Mouse (Mus musculus) granulocyte monocyte progenitor cell, adult 5-6 weeks (primary cell): ENCODE data around the gene Rpl15. TPM values are rescaled to one million over a fixed set of nuclear protein-coding genes. Genes with fewer than 3 reads are reported as not detected.
"Not testable (repeated sequence)": the region's sequence is repeated elsewhere in the genome, so short reads cannot be mapped to it uniquely, and the experiment has no call there.

Experiments
- ATAC-seq: replicated peaks from 2 replicates; pipeline ENCODE4 v1.8.0; 2016; ENCODE audit warnings: mild to moderate bottlenecking, moderate TSS enrichment, inconsistent platforms; ENCODE audit not compliant: poor library complexity, severe bottlenecking
- total RNA-seq, 2 experiments: library from RNA; stranded (forward) in 1 of 2; stranded (reverse) in 1 of 2; fragments of 200-712, 200-1000 nt in 1 of 2; fragments of >200 nt in 1 of 2; fragmentation: Nextera tagmentation in 1 of 2; gene quantifications; 2 replicates each; pipeline ENCODE4 v1.2.3; 2014 to 2017

Gene Rpl15
- 2,321 and 2,369 TPM in 2 replicates for total RNA-seq (2014; fragmentation: Nextera tagmentation)
- 2,140 and 2,427 TPM in 2 replicates for total RNA-seq (2017)

GRCm38 (mm10) chr14:18270529-18271441, at the start of gene Rpl15, which contains the start of gene Nkiras1:
TSS of gene Rpl15 (minus strand) at chr14:18271391.
TSS of gene Nkiras1 (plus strand) at chr14:18271136.
- ATAC-seq: peak; percentile 92

GRCm38 (mm10) chr14:18317457-18318411, 46.5 kb upstream of the Rpl15 start:
- ATAC-seq: no peak

GRCm38 (mm10) chr14:18304165-18304564, 33.0 kb upstream of the Rpl15 start:
- no peak for ATAC-seq

GRCm38 (mm10) chr14:18303262-18303661, 32.1 kb upstream of the Rpl15 start:
- no peak for ATAC-seq

GRCm38 (mm10) chr14:18302750-18303149, 31.6 kb upstream of the Rpl15 start:
- no peak for ATAC-seq

- ATAC-seq: peak; percentile 88
Measured at GRCm38 (mm10) chr14:18301591-18301990, 30.4 kb upstream of the Rpl15 start.

- ATAC-seq: no peak
Measured at GRCm38 (mm10) chr14:18300676-18301075, 29.5 kb upstream of the Rpl15 start.

- no peak for ATAC-seq
Measured at GRCm38 (mm10) chr14:18298874-18299273, 27.7 kb upstream of the Rpl15 start.

- ATAC-seq: peak; percentile 70
Measured at GRCm38 (mm10) chr14:18297441-18297840, 26.2 kb upstream of the Rpl15 start.

- ATAC-seq: no peak
Measured at GRCm38 (mm10) chr14:18292578-18292977, 21.4 kb upstream of the Rpl15 start.

GRCm38 (mm10) chr14:18292111-18292510, 20.9 kb upstream of the Rpl15 start:
- ATAC-seq: no peak

GRCm38 (mm10) chr14:18287391-18287790, 16.2 kb upstream of the Rpl15 start:
- no peak for ATAC-seq

GRCm38 (mm10) chr14:18286441-18286840, 15.2 kb upstream of the Rpl15 start:
- ATAC-seq: no peak

GRCm38 (mm10) chr14:18285476-18285875, 14.3 kb upstream of the Rpl15 start:
- no peak for ATAC-seq

- ATAC-seq: peak; percentile 72
Measured at GRCm38 (mm10) chr14:18284581-18284980, 13.4 kb upstream of the Rpl15 start.

GRCm38 (mm10) chr14:18280375-18280774, 9.2 kb upstream of the Rpl15 start:
- no peak for ATAC-seq

GRCm38 (mm10) chr14:18274526-18274925, 3.3 kb upstream of the Rpl15 start:
- ATAC-seq: no peak

GRCm38 (mm10) chr14:18271666-18272065, 475 bp upstream of the Rpl15 start:
- 0 out of 2 replicates have a peak, but pooled peaks have one; percentile 2 for ATAC-seq

GRCm38 (mm10) chr14:18269947-18270528, 1.2 kb downstream of the Rpl15 start:
- ATAC-seq: not testable (repeated sequence)

- no peak for ATAC-seq
Measured at GRCm38 (mm10) chr14:18263427-18263826, 7.8 kb downstream of the Rpl15 start.
